Mouse (Mus musculus) limb, embryonic 14.5 days (tissue): ENCODE data around the gene Rufy4. TPM values are rescaled to one million over a fixed set of nuclear protein-coding genes. Genes with fewer than 3 reads are reported as not detected.

Experiments used
- ATAC-seq: fragments of 200-750 bp; cut with Nextera tagmentation; 2 replicates; pipeline ENCODE4 v1.8.0; 2017; ENCODE audit warnings: low read depth, moderate number of reproducible peaks, moderate TSS enrichment; ENCODE audit not compliant: low FRiP score
- DNase-seq: peaks from one replicate; pipeline ENCODE4 v3.0.0-alpha.2; 2015; ENCODE audit warnings: low spot score
- H3K27ac ChIP-seq: fragments of 300-500 bp; sonication (generic); replicated peaks from 2 replicates; pipeline ENCODE4 v1.5.1; 2014; ENCODE audit warnings: low read depth, mild to moderate bottlenecking, low read length, moderate library complexity, mixed read lengths
- H3K27me3 ChIP-seq: fragments of 300-500 bp; sonication (generic); 2 replicates; pipeline ENCODE4 v1.6.1; 2014; ENCODE audit warnings: low read length, mixed read lengths; ENCODE audit not compliant: control insufficient read depth, insufficient read depth
- H3K36me3 ChIP-seq: fragments of 300-500 bp; sonication (generic); 2 replicates; pipeline ENCODE4 v1.6.1; 2014; ENCODE audit warnings: mild to moderate bottlenecking, low read length, moderate library complexity, mixed read lengths; ENCODE audit not compliant: control insufficient read depth, insufficient read depth
- H3K4me1 ChIP-seq: fragments of 300-500 bp; sonication (generic); 2 replicates; pipeline ENCODE4 v1.6.1; 2014; ENCODE audit warnings: antibody characterized with exemption, low read length, mixed read lengths; ENCODE audit not compliant: control insufficient read depth, insufficient read depth
- H3K4me2 ChIP-seq: fragments of 300-500 bp; sonication (generic); replicated peaks from 2 replicates; pipeline ENCODE4 v1.6.1; 2014; ENCODE audit warnings: low read depth, mild to moderate bottlenecking, low read length, moderate library complexity; ENCODE audit not compliant: severe bottlenecking
- H3K4me3 ChIP-seq: fragments of 300-500 bp; sonication (generic); replicated peaks from 2 replicates; pipeline ENCODE4 v1.5.1; 2014; ENCODE audit warnings: low read length
- H3K9ac ChIP-seq: fragments of 300-500 bp; sonication (generic); 2 replicates; pipeline ENCODE4 v1.6.1; 2014; ENCODE audit warnings: mild to moderate bottlenecking, low read depth, low read length, moderate library complexity; ENCODE audit not compliant: severe bottlenecking
- H3K9me3 ChIP-seq: fragments of 300-500 bp; sonication (generic); 2 replicates; pipeline ENCODE4 v1.6.1; 2016; ENCODE audit warnings: low read length; ENCODE audit not compliant: control insufficient read depth
- POLR2A ChIP-seq: fragments of 200-500 bp; IDR thresholded peaks from 2 replicates; pipeline ENCODE4 v1.8.0; 2012; ENCODE audit warnings: inconsistent platforms, mild to moderate bottlenecking, moderate library complexity, borderline replicate concordance; ENCODE audit not compliant: insufficient read depth, insufficient read length; ENCODE audit errors: extremely low read depth
- WGBS: fragments of 180-500 bp; shearing (Covaris S2); extraction: QIAGEN DNeasy Blood & Tissue Kit; methylation state at CpG from one replicate; pipeline ENCODE4 v1.1.7; 2014; 5-methylcytosine and 5-hydroxymethylcytosine counted together
- polyA plus RNA-seq, 2 experiments: library from polyadenylated mRNA; depleted of rRNA in 1 of 2; stranded (reverse) in 1 of 2; unstranded in 1 of 2; fragments of >200 nt; fragmentation: Nextera tagmentation in 1 of 2; extraction: Ambion mirVana in 1 of 2; gene quantifications; 2 replicates each; pipeline versions ENCODE4 v1.2.1 to v1.2.3; 2012 to 2014

Rufy4 gene
- polyA plus RNA-seq, 2 experiments = 0.48 to 0.65 TPM

GRCm38 (mm10) chr1:74084065-74084705 lies 41.2 kb upstream of the Rufy4 start:
- ATAC-seq = no peak
- WGBS = 46% methylated on average over 6 of the region's 6 CpGs
- no peaks in the 10 kb centered on the region for H3K27me3 ChIP-seq
- no peak overlapping the region for H3K4me2 ChIP-seq
- H3K36me3 ChIP-seq = no peaks in the 10 kb centered on the region
- H3K4me1 ChIP-seq = peaks cover 39% of the 10 kb centered on the region
- H3K27ac ChIP-seq = peak overlapping the region; percentile 38; the same call in 1 of the 2 replicates
- TF ChIP-seq POLR2A = no peak
- H3K9me3 ChIP-seq = no peaks in the 10 kb centered on the region
- 0 out of 2 replicates have a peak overlapping the region, but pooled peaks have one; percentile 25 for H3K9ac ChIP-seq
- H3K4me3 ChIP-seq = no peak overlapping the region
- no peak for DNase-seq

GRCm38 (mm10) chr1:74084752-74085151 lies 40.6 kb upstream of the Rufy4 start:
- peaks cover 42% of the 10 kb centered on the region for H3K4me1 ChIP-seq
- ATAC-seq = no peak

GRCm38 (mm10) chr1:74085566-74085965 lies 39.8 kb upstream of the Rufy4 start:
- TF ChIP-seq POLR2A = no peak
- DNase-seq (no peak), ATAC-seq (no peak)
- H3K27ac ChIP-seq = no peak overlapping the region
- peaks cover 49% of the 10 kb centered on the region for H3K4me1 ChIP-seq
- no peak overlapping the region for H3K4me3 ChIP-seq
- H3K9me3 ChIP-seq = no peaks in the 10 kb centered on the region
- no peaks in the 10 kb centered on the region for H3K27me3 ChIP-seq
- H3K36me3 ChIP-seq = no peaks in the 10 kb centered on the region
- WGBS = 87% methylated on average over 7 of the region's 7 CpGs
- H3K9ac ChIP-seq = no peak overlapping the region
- no peak overlapping the region for H3K4me2 ChIP-seq

More at GRCm38 (mm10) chr1:74084752-74085151, 40.6 kb upstream of the Rufy4 start:
- no peak for DNase-seq
- Histone ChIP-seq H3K9ac (0 out of 2 replicates have a peak overlapping the region, but pooled peaks have one; percentile 25), H3K9me3 (no peaks in the 10 kb centered on the region), H3K36me3 (no peaks in the 10 kb centered on the region), H3K4me2 (no peak overlapping the region), H3K4me3 (no peak overlapping the region), H3K27ac (peak overlapping the region; percentile 38; the same call in 1 of the 2 replicates), H3K27me3 (no peaks in the 10 kb centered on the region)
- 36% methylated on average over 5 of the region's 5 CpGs for WGBS
- TF ChIP-seq POLR2A = no peak

GRCm38 (mm10) chr1:74088569-74088968 lies 36.8 kb upstream of the Rufy4 start:
- WGBS = 68% methylated on average over 1 of the region's 1 CpGs
- TF ChIP-seq POLR2A = no peak
- no peak overlapping the region for H3K4me3 ChIP-seq

GRCm38 (mm10) chr1:74090329-74090728 lies 35.0 kb upstream of the Rufy4 start:
- TF ChIP-seq POLR2A = no peak
- peak overlapping the region; percentile 75 for H3K4me2 ChIP-seq
- peaks cover 61% of the 10 kb centered on the region for H3K4me1 ChIP-seq
- no peaks in the 10 kb centered on the region for H3K27me3 ChIP-seq
- H3K9me3 ChIP-seq = no peaks in the 10 kb centered on the region
- peak overlapping the region; percentile 58 for H3K9ac ChIP-seq
- H3K36me3 ChIP-seq = no peaks in the 10 kb centered on the region
- peak overlapping the region; percentile 48 for H3K4me3 ChIP-seq
- DNase-seq = no peak
- 12% methylated on average over 7 of the region's 7 CpGs for WGBS
- ATAC-seq = no peak
- H3K27ac ChIP-seq = peak overlapping the region; percentile 13; the same call in 1 of the 2 replicates

More at GRCm38 (mm10) chr1:74088569-74088968, 36.8 kb upstream of the Rufy4 start:
- Histone ChIP-seq H3K27ac (no peak overlapping the region), H3K27me3 (no peaks in the 10 kb centered on the region), H3K9me3 (no peaks in the 10 kb centered on the region), H3K4me1 (peaks cover 67% of the 10 kb centered on the region), H3K36me3 (no peaks in the 10 kb centered on the region), H3K9ac (no peak overlapping the region), H3K4me2 (peak overlapping the region; percentile 75)
- DNase-seq (no peak), ATAC-seq (no peak)
